Mouse (Mus musculus) right cerebral cortex, postnatal 14 days (tissue): ENCODE data around the gene Prex1.
"Not testable (repeated sequence)": the region's sequence is repeated elsewhere in the genome, so short reads cannot be mapped to it uniquely, and the experiment has no call there.

Source experiments
- DNase-seq: peaks from one replicate; pipeline ENCODE4 v3.0.0; 2022

Gene Prex1

DNA sequence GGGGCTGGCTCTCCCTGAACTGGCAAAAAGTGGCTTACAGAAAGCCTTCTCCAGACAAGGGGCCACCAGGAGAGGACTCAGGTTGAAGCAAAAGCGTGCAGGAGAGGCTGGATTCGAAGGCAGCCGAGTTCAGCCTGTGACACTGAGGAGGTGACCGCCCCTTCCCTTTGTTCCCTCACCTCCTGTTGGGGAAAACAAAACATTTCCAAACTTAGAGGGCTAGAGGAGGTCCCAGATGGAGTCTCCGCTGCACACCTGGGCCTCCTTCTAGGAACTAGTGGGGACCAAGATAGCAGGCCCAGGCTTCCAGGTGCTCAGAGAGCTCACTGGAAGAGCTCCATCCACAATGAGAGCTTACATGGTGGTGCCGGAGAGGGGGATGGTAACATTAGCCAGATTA lies 161.0 kb downstream of the Prex1 start:
- no peak for DNase-seq

- DNase-seq, result no peak
These were observed 161.7 kb downstream of the Prex1 start for GRCm38 (mm10) chr2:166551831-166552498.

- DNase-seq, result no peak
These were observed 163.8 kb downstream of the Prex1 start for GRCm38 (mm10) chr2:166549871-166550270.

GRCm38 (mm10) chr2:166549069-166549468 lies 164.6 kb downstream of the Prex1 start:
- DNase-seq, result no peak

DNA sequence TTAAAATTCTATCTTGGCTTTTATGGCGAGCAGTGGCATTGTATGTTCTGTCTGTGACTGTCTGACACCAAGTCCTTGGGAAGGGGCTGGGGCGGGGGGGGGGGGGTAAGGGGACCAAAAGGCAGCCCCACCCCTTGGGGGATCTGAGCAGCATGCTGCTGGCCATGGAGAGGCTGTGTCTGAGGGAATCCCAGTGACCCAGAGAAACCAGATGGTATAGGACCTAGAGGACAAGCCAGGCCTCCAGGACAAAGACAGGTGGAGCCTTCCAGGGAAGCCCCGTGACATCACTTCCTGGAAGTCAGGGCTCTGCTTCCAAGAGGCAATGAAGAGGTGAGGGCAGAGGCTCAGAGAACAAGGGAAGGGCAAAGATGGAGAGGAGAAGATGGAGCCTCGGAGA lies 168.1 kb downstream of the Prex1 start:
- DNase-seq, result no peak

- DNase-seq, result no peak
These were observed 168.9 kb downstream of the Prex1 start for GRCm38 (mm10) chr2:166544575-166545251.

GRCm38 (mm10) chr2:166541112-166541928 lies 172.3 kb downstream of the Prex1 start:
- no peak for DNase-seq

DNA sequence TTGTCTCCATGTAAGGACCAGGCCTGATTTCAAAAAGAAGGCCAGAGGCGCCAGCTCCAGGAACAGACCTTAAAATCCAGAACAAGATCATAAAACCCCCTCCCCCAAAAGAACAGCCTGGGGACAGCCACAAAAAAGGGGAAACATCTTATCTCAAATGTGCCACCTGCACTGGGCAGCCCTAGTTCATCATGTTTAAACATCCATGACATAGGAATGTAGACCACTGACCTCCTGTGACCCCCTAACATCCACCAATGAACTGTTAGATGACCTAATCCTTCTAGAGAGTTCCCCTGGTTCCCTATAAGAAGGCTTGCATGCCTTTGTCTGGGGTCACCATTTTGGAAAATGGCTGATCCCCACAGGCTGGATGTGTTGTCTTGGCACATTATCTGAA lies 173.4 kb downstream of the Prex1 start:
- no peak for DNase-seq

GRCm38 (mm10) chr2:166536896-166537295 lies 176.7 kb downstream of the Prex1 start:
- no peak for DNase-seq

DNA sequence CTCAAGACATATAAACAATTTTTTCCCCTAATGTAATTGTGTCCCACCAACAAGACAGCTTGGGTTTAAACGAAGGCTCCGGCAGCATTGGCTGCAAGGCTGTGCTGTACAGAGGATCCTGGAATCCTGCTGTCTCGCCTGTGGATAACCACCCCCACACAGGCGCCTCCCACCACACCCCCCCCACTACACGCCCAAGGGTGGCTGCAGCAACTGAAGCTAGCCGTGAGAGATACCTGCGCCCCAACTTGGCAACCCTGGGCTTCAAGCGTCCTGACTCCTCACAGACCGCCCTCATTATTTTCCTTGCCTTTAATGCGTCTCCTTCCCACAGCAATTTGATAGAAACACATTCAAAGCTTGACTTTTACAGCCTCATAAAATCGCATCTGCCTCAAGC lies 178.1 kb downstream of the Prex1 start:
- no peak for DNase-seq

GRCm38 (mm10) chr2:166526204-166526603 lies 187.4 kb downstream of the Prex1 start:
- no peak for DNase-seq

GRCm38 (mm10) chr2:166523156-166523890 lies 190.3 kb downstream of the Prex1 start:
- no peak for DNase-seq

DNA sequence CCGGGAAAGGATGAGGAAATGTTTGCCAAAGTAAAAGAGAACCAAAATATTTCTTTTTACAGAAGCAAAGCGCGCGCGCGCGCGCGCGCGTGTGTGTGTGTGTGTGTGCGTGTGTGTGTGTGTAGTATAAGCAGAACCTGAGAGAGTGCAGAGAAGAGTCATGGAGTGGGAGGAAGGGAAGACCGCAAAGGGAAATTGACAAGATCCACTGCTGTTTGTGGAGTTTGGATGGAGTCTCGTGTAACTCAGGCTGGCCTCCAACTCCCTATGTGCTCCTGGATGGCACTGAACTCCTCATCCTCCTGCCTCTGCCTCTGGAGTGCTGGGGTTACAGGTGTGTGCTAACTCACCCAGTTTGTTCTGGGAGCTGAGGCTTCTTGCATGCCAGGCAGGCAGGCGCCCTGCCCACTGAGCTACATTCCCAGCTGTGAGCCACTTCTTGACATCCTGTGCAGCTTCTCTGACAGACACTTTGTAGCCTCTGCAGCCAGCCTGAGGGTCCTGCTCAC lies 191.0 kb downstream of the Prex1 start:
- no peak for DNase-seq

DNA sequence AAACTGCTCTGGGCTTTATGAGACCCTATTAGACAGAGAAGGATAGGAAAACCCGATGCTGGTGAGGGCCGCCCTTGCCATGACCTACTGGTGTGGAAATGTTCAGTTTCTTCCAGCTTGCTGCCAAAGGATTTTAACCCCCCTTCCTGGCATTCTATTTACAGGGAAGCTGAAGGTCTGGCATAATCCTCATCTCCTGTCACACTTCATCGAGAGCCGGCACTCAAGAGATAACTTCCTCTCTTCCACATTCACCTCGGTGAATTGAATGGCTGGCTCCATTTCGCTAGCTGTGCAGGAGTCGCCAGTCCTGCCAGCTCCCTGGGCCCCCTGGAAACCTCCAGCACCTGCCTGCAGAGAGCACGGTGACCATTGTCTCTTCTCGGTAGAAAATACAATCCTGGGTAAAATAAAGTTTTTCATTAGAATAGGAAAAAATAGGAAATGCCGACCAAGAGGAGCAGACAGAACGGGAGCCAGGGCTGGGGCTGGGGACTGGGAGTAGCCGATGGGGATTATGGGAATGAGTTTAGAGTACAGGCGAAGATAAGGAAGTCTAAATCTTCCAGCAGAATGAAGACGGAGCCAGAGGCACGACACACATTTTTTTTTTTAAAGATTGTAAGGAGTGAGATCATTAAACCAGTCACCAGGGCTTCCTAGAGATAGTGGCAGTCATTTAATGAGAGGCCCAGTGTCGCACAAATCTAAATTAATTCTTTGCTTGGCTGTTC lies 191.6 kb downstream of the Prex1 start:
- no peak for DNase-seq

DNA sequence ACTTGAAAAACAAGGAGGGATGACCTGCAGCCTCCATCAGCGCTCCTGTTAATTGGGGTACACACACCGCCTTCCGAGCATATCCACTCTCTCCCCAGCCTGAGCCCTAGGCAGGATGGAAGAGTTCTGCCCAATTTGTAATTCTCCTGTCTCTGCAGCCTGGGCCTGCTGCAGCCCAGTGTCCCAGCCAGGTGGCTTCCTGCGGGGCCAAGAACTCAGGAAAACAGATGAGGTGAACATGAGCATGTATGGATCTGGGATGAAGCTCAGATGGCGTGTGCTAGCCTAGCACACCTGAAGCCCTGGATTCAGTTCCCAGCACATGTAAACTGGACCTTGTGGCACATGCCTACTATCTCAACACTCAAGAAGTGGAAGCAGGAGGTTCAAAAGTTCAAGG lies 192.2 kb downstream of the Prex1 start:
- DNase-seq, result no peak

DNA sequence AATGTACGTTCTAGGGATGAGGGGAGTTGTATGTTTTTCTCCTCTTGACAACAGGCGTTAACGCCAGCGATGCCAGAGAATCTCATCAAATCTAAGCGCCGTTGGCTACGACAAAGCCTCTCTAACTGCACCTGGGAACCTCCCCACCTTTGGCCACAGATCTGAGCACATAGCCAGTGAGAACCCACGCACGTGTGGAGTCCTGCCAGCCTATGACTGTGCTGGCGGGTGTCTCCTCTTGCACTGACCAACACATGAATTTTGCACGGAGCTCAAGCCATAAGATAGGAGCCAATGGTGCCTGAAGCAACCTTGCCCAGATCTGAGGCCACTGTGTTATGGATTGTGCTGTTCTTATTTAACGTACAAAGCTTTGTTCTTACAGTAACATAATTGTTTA lies 193.1 kb downstream of the Prex1 start:
- DNase-seq, result peak; percentile 3

GRCm38 (mm10) chr2:166517392-166518174 lies 196.0 kb downstream of the Prex1 start:
- DNase-seq, result not testable (repeated sequence)

GRCm38 (mm10) chr2:166516818-166517353 lies 196.7 kb downstream of the Prex1 start:
- DNase-seq, result no peak
